Mouse (Mus musculus): ENCODE results near the gene Adipor2.
A peak's percentile ranks its signal among the peaks of the same experiment; 100 is the strongest.

Gene Adipor2

GRCm38 (mm10) chr6:119420357-119420756 lies 2.9 kb upstream of the Adipor2 start:
- DNase-seq (ENCODE audit: low spot score in 2 of 2), result no peak

- DNase-seq (ENCODE audit: low spot score in 2 of 2), result no peak
These were observed 1.9 kb upstream of the Adipor2 start for GRCm38 (mm10) chr6:119419412-119419811.

GRCm38 (mm10) chr6:119418392-119419251 lies 1.1 kb upstream of the Adipor2 start:
- DNase-seq (ENCODE audit: low spot score in 2 of 2), result no peak

- no peak for DNase-seq (ENCODE audit: low spot score in 2 of 2)
These were observed 317 bp upstream of the Adipor2 start for GRCm38 (mm10) chr6:119417821-119418220.

- DNase-seq (ENCODE audit: low spot score in 2 of 2), result no peak
These were observed 861 bp downstream of the Adipor2 start for GRCm38 (mm10) chr6:119416643-119417042.

- DNase-seq (ENCODE audit: low spot score in 2 of 2), result no peak
These were observed 3.1 kb downstream of the Adipor2 start for GRCm38 (mm10) chr6:119414262-119415043.

GRCm38 (mm10) chr6:119412588-119412987 lies 4.9 kb downstream of the Adipor2 start:
- DNase-seq (ENCODE audit: low spot score in 2 of 2), result no peak

GRCm38 (mm10) chr6:119411511-119411910 lies 6.0 kb downstream of the Adipor2 start:
- no peak for DNase-seq (ENCODE audit: low spot score in 2 of 2)

GRCm38 (mm10) chr6:119409766-119410165 lies 7.7 kb downstream of the Adipor2 start:
- DNase-seq (ENCODE audit: low spot score in 2 of 2), result no peak

- DNase-seq (ENCODE audit: low spot score in 2 of 2), result no peak
These were observed 8.9 kb downstream of the Adipor2 start for GRCm38 (mm10) chr6:119408582-119408981.

GRCm38 (mm10) chr6:119407818-119408217 lies 9.7 kb downstream of the Adipor2 start:
- no peak for DNase-seq (ENCODE audit: low spot score in 2 of 2)

GRCm38 (mm10) chr6:119406528-119406927 lies 11.0 kb downstream of the Adipor2 start:
- DNase-seq (ENCODE audit: low spot score in 2 of 2), result no peak

- DNase-seq (ENCODE audit: low spot score in 2 of 2), result no peak
These were observed 12.2 kb downstream of the Adipor2 start for GRCm38 (mm10) chr6:119405310-119405709.

- no peak for DNase-seq (ENCODE audit: low spot score in 2 of 2)
These were observed 12.7 kb downstream of the Adipor2 start for GRCm38 (mm10) chr6:119404854-119405253.

- DNase-seq (ENCODE audit: low spot score in 2 of 2), result no peak
These were observed 14.5 kb downstream of the Adipor2 start for GRCm38 (mm10) chr6:119402976-119403375.

- no peak for DNase-seq (ENCODE audit: low spot score in 2 of 2)
These were observed 15.8 kb downstream of the Adipor2 start for GRCm38 (mm10) chr6:119401545-119402304.

- DNase-seq (ENCODE audit: low spot score in 2 of 2), result no peak
These were observed 16.9 kb downstream of the Adipor2 start for GRCm38 (mm10) chr6:119400649-119401048.

- DNase-seq (ENCODE audit: low spot score in 2 of 2), result no peak
These were observed 18.1 kb downstream of the Adipor2 start for GRCm38 (mm10) chr6:119399371-119399770.

GRCm38 (mm10) chr6:119396309-119396634 lies 21.2 kb downstream of the Adipor2 start:
- peak; percentile 64 for DNase-seq (ENCODE audit: low spot score in 2 of 2)

- peak in 1 of 2 experiments; percentile 58 for DNase-seq (ENCODE audit: low spot score in 2 of 2)
These were observed 21.8 kb downstream of the Adipor2 start for GRCm38 (mm10) chr6:119395421-119396308.

- DNase-seq (ENCODE audit: low spot score in 2 of 2), result no peak
These were observed 24.7 kb downstream of the Adipor2 start for GRCm38 (mm10) chr6:119392836-119393235.

Data from natural killer cell, adult 2 months (primary cell).